Mouse (Mus musculus): Measurements from ENCODE around the gene Bpifb2.

GRCm38 (mm10) chr2:153933311-153933710 lies 58.5 kb downstream of the Bpifb2 start:
- no peak for TF ChIP-seq POLR2A (IDR thresholded peaks at IDR 0.05; ENCODE audit: borderline replicate concordance, low read depth, low read length)
- TF ChIP-seq CTCF (IDR thresholded peaks at IDR 0.05; ENCODE audit: low read depth, low read length), result no peak
